Mouse (Mus musculus): ENCODE measurements at regions not wholly inside any gene's neighbourhood (a gene's known extent, or its start where the extent isn't known, plus 50 kb on each side); places are given as distances from the start of the nearest gene placed in this dataset.

- no peak for ATAC-seq (replicated peaks; ENCODE audit: low read depth, poor library complexity, severe bottlenecking)
These were observed 365.1 kb downstream of the Cog6 start for GRCm38 (mm10) chr3:52651862-52652475.

GRCm38 (mm10) chr3:52650071-52650470, 367.0 kb downstream of the Cog6 start:
- ATAC-seq (replicated peaks; ENCODE audit: low read depth, poor library complexity, severe bottlenecking): no peak

- ATAC-seq (replicated peaks; ENCODE audit: low read depth, poor library complexity, severe bottlenecking): no peak
These were observed 368.1 kb downstream of the Cog6 start for GRCm38 (mm10) chr3:52648836-52649500.

GRCm38 (mm10) chr3:52647900-52648299, 369.1 kb downstream of the Cog6 start:
- no peak for ATAC-seq (replicated peaks; ENCODE audit: low read depth, poor library complexity, severe bottlenecking)

GRCm38 (mm10) chr3:52647161-52647692, 369.8 kb downstream of the Cog6 start:
- ATAC-seq (replicated peaks; ENCODE audit: low read depth, poor library complexity, severe bottlenecking): no peak

GRCm38 (mm10) chr3:52645156-52645555, 371.9 kb downstream of the Cog6 start:
- no peak for ATAC-seq (replicated peaks; ENCODE audit: low read depth, poor library complexity, severe bottlenecking)

GRCm38 (mm10) chr3:52644178-52645128, 372.6 kb downstream of the Cog6 start:
- no peak for ATAC-seq (replicated peaks; ENCODE audit: low read depth, poor library complexity, severe bottlenecking)

- ATAC-seq (replicated peaks; ENCODE audit: low read depth, poor library complexity, severe bottlenecking): no peak
These were observed 373.2 kb downstream of the Cog6 start for GRCm38 (mm10) chr3:52643796-52644177.

- no peak for ATAC-seq (replicated peaks; ENCODE audit: low read depth, poor library complexity, severe bottlenecking)
These were observed 373.9 kb downstream of the Cog6 start for GRCm38 (mm10) chr3:52643100-52643551.

GRCm38 (mm10) chr3:52641226-52642181, 373.4 kb downstream of the Foxo1 start:
- no peak for ATAC-seq (replicated peaks; ENCODE audit: low read depth, poor library complexity, severe bottlenecking)

GRCm38 (mm10) chr3:52640250-52641147, 372.4 kb downstream of the Foxo1 start:
- no peak for ATAC-seq (replicated peaks; ENCODE audit: low read depth, poor library complexity, severe bottlenecking)

GRCm38 (mm10) chr3:52638816-52639215, 370.7 kb downstream of the Foxo1 start:
- ATAC-seq (replicated peaks; ENCODE audit: low read depth, poor library complexity, severe bottlenecking): no peak

GRCm38 (mm10) chr3:52634353-52634752, 366.2 kb downstream of the Foxo1 start:
- peak; percentile 90 for ATAC-seq (replicated peaks; ENCODE audit: low read depth, poor library complexity, severe bottlenecking)

- no peak for ATAC-seq (replicated peaks; ENCODE audit: low read depth, poor library complexity, severe bottlenecking)
These were observed 365.5 kb downstream of the Foxo1 start for GRCm38 (mm10) chr3:52633491-52634100.

GRCm38 (mm10) chr3:52632635-52633034, 364.5 kb downstream of the Foxo1 start:
- ATAC-seq (replicated peaks; ENCODE audit: low read depth, poor library complexity, severe bottlenecking): no peak

GRCm38 (mm10) chr3:52630209-52630608, 362.1 kb downstream of the Foxo1 start:
- ATAC-seq (replicated peaks; ENCODE audit: low read depth, poor library complexity, severe bottlenecking): peak; percentile 37; the same call in 1 of the 2 replicates

GRCm38 (mm10) chr3:52625125-52625524, 357.0 kb downstream of the Foxo1 start:
- ATAC-seq (replicated peaks; ENCODE audit: low read depth, poor library complexity, severe bottlenecking): peak; percentile 25; the same call in 1 of the 2 replicates

GRCm38 (mm10) chr3:52622530-52622929, 354.4 kb downstream of the Foxo1 start:
- no peak for ATAC-seq (replicated peaks; ENCODE audit: low read depth, poor library complexity, severe bottlenecking)

Data from common myeloid progenitor, adult 5-6 weeks (primary cell).